Mouse (Mus musculus): ENCODE results near the gene Cbs.
"Not testable (repeated sequence)": the region's sequence is repeated elsewhere in the genome, so short reads cannot be mapped to it uniquely, and the experiment has no call there.

Cbs gene

DNA sequence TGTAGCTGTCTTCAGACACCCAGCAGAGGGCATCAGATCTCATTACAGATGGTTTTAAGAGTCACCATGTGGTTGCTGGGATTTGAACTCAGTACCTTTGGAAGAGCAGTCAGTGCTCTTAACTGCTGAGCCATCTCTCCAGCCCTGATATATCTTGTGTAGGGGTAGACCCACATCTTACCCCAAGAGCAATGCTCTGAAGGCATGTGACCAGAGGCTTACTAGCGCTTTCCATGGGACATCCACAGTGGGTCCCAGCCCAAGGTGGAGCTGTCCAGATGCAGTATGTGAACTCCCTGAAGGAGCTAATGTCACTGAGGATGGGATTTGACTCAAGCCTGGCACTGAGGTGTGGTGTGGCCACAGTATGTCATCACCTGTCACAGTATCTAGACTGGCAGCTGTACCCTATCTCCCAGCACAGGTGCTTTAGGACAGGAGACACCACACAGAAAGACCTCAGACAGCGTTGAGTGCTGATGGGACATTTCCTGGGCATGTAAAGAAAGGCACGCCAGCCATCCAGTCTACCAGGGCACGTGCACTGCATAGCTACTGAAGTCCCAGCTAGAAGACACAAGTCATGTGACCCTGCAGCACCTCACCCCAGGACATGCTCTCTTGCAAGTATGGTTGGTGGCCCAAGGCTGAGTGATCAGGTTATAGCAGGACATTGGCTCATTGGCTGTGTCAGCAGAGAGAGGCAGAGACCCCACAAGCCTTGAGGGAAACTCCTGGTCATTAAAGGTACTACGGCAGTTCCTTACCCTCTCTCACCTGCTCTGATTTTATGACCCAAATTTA lies 9.4 kb upstream of the Cbs start:
- CTCF ChIA-PET: no interaction called here

DNA sequence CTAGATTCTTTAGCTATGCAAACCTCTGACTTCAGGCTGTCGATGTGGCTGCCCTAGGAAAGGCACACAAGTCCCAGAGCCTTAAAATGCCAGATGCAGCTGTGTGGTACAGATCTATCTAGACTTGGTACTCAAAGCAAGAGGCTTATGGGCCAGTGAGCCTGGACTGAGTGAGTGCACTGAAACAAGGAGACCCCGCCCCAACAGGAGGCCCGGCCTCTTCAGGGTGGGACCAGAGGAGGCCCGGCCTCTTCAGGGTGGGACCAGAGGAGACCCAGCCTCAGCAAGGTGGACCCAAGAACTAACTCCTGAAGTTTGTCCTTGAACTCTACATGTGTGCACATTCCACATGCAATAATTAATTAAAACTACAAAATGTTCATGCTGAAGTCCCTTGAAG lies 5.9 kb upstream of the Cbs start:
- CTCF ChIA-PET: no interaction called here

DNA sequence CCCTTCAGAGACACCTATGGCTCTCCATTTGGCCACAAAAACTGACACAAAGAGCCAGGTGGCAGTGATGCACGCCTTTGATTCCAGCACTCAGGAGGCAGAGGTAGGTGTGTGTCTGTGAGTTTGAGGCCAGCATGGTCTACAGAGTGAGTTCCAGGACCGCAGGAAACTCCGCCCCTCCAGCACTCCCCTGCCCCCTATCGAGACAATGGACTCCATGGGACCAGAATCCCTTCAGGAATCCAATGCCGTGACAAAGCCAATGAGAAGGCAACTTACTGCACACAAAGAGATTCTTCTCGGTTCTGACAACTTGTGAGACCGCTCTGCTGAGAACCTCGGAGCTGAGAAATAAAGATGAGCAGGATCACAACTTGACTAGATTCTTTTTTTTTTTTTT lies 5.3 kb upstream of the Cbs start:
- CTCF ChIA-PET: no interaction called here

DNA sequence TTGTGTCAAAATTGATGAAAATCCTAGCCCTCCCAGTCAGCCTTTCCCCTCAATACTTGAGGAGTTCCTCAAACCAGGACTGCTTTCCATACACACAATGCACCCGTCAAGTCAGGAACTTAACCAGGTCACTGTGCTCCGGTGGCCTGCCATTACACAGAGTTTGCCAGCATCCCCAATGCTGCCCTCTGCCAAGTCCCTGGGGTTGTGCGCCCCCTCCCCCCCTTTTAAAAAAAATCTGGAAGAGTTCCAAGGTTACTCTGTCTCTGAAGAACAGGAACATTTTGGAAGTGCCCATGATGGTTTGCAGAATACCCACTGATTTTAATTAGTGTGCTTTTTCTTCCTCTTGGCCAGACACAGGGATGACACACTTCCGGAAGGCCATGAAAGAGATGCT lies 2.6 kb upstream of the Cbs start:
- CTCF ChIA-PET: no interaction called here

DNA sequence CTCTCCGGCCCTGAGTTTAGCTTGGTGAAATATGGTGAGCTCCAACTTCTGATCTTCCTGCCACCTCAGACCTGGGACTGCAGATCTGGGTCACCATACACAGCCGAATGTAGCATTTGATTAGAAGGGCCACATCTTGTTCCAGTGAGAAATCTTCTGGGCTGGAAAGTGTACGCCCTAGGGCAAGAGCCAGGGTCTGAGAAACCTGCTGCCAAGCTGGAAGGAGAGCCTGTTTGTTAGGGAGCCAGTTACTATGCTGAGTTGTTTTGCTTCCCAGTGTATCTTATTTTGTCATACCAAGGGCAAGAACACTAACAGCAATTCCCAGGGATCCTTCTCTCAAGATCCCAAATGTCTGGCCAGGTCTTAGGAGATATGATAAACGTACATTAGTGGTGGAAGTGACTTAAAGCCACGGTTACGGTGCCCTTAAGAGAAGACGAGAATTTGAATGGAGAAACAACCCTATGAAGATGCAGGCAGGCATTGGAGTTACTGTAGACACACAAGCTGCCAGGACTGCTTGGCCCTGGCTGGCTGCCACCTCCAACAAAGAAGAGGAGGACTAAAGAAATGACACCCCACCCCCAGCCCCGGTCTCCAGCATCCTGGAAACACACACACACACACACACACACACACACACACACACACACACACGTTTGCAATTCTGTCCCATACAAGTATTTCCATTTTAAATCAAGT lies 980 bp upstream of the Cbs start:
- CTCF ChIA-PET: no interaction called here

DNA sequence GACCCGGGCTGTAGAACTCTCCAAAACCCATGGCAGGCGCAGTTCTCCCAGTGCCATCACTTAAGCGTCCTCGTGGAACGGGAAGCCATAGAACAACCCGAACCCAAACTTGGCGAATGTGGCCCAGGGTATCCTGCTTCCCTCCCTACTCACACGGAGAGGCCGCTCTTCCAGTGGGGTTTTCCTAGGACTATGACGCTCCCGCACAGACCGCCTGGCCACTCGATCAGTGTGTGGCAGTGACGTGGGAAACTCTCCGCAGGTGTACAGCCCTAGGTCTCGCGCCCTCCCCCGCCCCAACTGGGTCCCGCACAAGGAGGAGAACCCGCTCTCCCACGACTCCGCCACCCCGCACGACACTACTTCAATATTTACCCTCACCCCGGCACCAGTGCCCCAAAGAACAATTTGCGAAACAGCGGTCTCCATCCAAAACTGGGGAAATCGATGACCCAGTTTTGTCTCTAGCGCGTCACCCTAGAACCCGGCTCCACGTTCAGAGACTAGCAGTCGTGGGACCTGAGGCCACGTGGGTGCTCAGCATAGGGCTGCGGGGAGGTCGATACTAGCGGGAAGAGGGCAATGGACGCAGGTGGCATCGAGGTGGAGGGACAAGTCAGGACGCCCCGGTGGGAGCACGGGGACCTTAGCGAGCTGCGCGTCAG lies 629 bp downstream of the Cbs start:
- CTCF ChIA-PET: no interaction called here

DNA sequence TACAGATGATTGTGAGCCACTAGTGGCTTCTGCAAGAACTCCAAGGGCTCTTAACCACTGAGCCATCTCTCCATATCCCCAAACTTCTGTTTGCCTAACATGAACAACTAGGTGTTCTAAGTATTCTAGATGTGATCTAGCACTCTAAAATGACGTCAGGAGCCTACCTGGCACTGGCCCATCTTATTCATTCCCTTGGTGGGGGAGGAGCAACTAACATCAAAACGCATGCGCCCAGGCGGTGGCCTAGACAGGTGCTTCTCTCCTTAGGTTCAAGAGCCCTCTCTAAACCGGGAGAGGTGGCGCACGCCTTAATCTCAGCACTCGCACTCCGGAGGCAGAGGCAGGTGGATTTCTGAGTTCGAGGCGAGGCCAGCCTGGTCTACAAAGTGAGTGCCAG lies 1.3 kb downstream of the Cbs start:
- CTCF ChIA-PET: no interaction called here

DNA sequence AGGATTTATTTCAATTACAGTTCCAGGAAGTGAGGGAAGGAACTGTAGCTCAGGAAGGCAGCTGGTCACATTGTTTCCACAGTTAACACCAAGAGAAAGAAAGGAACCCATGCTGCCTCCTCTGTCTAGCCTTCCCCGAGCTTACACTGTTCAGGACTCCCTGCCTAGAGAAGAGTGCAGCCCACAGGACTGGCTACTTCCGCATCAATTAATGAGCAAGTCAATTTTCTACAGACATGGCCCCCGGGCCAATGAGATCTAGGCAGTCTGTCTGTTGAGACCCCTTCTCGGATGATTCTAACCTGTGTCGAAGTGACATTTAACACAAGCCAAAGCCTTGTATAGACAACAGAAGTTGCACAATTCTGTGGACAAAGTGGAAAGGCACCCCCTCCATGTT lies 2.1 kb downstream of the Cbs start:
- CTCF ChIA-PET: no interaction called here

DNA sequence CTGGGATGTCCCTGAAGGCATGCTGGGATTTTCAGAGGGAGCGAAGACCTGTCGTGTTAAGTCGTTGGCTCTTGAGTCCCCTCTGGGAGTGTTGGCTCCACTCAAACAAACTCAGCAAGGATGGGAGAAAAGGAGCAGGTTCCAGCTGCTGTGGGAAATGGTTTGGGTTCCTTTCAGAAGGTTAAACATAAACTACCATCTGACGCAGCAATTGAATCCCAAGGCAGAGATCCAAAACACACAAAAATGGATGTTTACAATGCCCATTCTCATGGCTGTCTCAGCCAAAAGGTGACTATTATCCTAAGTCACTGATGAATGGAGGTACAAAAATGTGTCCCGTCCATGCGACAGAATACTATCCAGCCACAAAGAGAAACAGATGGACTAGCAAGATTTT lies 4.0 kb downstream of the Cbs start:
- CTCF ChIA-PET: no interaction called here

DNA sequence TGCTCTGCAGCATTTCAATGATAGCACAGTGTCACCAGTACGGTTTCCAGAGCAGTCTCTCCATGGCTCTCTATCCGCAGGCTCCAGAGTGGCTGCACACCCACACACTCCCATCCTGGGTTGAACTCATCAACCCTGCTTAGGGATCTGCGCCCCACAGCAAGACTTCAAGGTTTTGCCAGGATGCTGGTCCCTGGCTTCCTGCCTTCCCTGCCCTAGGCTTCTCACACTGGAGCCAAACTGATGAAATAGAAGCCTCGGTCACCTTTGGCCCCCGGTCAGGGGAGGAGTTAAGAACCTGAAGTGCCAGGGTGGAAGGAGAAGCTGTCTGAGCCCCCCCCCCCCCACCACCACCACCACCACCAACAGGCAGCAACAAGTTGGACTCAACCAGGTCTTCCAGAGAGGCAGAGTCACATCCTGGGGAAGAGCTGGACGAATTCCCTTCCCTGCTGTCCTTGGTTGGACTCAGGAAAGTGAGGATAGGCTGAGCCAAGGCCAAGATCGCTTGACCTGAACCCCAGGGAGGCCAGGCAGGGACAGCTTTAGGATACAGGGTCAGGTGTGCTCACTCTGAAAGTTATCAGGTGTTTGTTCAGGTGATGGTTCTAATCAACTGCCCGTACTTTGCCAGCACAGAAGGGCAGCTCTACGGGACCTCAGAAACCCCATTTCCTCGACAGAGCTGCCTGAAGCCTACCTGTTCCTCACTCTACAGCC lies 5.8 kb downstream of the Cbs start:
- CTCF ChIA-PET: no interaction called here

DNA sequence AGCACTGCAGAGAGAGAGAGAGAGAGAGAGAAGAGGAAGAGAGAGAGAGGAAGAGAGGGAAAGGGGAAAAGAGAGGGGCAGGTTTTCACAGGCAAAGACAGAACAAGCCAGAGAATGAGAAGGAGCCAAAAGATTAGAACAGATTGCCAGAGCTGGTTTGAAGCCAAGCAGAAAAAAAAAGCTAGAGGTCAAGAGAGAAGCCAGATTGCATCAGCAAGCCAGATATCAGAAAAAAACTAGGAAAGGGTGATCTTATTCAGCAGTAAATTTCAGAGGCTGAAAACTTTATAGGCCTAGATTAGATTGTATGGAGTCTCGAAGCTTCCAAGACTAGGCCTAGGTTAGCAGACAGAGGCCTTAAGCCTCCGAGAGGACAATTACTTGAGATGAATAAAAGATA lies 9.1 kb downstream of the Cbs start:
- CTCF ChIA-PET: interaction anchor here (0.6 kb wide), 1 partner anchor 399 kb away, joined by 3 read pairs; no protein-coding TSS in a partner anchor

DNA sequence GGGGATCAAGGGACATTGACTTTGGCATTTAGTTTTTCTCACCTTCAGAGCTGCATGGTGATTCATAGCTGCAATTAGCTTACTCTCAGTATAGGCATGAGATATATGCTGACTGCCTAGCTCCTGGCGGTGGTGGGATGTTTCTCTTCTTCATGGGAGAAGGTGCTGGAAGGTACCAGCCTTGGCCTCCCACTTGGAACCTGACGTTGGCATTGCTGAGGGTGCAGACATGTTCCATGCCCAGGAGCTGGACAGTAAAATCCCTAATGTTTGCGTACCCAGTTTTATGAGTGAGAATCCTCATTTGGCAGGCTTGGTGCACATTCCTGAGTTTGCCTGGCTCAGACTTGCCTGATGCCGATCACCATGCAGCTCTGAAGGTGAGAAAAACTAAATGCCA lies 13.9 kb downstream of the Cbs start:
- CTCF ChIA-PET: interaction anchor here (0.7 kb wide), 1 partner anchor 17 kb away, joined by 4 read pairs; no protein-coding TSS in a partner anchor

DNA sequence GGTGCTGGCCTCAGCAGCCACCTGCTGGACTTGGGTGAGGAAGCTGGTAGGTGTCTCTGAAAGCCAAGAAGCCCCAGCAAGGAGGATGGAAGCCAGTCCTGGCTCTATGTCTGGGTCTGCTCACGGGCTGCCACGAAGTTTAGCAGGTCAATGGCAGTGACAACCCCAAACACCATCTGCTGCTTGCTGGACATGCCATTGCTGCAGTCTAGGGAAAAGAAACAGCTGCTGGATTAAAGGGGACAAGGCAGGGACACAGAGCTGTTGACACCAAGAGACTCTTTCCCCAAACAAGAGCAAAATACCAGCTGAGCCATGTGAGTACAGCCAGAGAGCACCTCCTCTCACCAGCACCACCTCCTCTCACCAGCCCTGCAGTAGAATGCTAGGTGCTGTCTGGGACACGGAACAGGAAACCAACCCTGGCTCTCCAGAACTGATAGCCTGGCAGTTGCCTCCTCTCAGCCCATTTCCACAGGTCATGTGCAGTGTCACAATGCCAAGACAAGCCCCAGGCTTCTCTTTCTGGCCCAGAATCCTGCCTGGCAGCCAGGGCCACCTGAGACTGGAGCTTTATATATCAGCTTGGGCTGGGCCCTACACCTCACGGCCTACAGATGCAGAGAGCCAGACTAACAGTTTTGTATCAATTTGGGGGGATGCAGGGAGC lies 23.8 kb downstream of the Cbs start:
- CTCF ChIA-PET: no interaction called here

DNA sequence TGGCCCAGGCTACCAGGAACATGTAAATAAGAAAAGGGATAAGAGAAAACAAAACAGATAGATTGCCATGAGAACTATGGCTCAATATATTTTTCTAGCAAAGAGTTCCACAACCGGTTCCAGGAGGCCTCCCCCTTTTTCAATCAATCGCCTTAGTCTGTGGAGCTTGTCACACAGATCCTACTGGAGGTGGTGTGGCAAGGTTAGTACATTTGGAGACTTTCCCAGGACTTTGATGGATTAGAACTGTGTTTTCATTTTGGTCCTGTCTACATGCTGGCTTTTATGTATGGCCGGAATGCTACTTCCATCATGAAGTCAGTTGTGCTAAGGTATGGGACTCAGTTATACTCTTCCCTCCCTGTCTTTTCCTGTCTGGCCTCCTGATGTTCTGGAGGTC lies 27.1 kb downstream of the Cbs start:
- CTCF ChIA-PET: no interaction called here

DNA sequence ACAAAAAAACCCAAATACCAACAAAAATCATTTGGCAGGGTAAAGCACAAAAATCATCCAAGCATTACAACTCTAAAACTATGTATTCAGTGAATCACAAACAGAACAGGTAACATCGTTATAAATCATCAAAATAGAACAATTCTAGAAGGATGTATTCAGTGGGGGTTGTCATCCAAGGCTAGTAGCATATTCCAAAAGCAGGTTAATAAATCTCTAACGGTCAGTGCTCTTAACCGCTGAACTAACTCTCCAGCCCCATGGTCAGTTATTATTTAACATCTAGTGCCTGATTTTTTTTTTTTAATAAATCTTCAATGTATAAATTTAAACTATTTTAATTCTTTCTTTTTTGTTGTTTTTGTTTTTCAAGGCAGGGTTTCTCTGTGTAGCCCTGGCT lies 27.9 kb downstream of the Cbs start:
- CTCF ChIA-PET: not testable (repeated sequence)

DNA sequence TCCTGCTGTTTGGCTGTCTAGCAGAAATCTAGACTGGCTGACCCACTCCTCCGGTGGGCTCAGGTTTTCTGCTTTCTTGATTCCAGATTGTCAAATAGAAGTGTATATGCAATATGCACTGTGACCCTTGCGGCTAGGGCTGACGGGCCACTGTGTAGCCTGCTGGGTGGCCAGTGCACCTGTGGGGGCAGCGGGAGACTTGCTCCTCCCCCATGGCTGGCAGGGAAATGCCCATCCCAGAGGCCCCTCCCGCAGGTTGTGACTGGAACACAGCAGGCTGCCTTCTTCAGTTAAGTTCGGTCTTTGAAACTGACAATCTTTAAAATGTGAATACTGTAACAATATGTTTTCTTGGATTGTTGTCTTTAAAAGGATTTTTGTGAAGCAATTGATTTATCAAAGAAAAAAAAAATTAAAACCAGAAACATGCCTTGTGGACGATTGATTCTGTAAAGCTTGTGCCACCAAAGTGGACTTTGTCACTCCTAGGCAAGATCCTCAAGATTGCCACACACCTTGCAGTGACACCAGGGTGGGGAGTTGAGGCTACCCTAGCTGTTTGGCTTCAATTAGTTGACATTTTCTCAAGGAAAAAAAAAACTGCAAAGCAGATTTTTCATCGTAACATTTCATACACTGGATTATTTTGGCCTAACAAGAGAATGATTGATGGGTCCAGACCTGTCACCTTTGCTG lies 29.6 kb downstream of the Cbs start:
- CTCF ChIA-PET: no interaction called here

DNA sequence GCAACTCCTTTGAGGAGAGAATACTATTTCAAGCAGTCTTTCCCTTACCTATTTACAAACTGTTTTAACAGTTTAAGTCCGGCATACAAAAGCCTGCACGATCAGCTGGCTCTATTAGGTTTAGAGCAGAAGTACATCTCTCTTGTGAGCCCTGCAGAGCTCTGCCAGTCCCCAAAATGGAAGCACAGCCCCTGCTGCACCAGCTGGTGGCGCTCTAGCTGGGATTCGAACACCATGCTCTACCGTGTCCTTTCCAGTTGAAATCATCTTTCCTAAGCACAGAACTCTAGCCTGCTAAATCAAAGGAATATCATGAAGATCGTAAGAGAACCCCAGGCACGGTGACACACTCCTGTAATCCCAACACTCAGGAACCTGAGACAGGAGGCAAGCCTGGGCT lies 30.6 kb downstream of the Cbs start:
- CTCF ChIA-PET: no interaction called here

DNA sequence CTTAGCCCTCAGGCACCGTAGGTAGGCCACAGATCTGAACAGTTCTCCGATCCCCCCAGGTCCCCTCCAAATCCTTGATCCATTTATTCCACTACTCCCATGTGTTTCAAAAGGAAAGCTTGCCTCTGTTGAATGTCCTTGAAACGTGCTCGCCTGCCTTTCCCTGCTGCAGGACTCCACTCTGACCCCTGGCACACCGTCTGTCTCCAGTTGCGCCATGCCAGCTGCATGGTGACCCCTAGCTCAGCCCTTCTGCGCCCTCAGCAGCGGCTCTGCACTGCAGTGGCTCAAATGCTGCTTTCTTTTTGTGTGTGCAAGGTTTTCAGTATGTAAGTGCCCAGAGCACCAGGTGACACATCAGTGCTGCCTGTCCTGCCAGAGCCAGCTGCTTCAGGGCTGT lies 38.4 kb downstream of the Cbs start:
- CTCF ChIA-PET: no interaction called here

DNA sequence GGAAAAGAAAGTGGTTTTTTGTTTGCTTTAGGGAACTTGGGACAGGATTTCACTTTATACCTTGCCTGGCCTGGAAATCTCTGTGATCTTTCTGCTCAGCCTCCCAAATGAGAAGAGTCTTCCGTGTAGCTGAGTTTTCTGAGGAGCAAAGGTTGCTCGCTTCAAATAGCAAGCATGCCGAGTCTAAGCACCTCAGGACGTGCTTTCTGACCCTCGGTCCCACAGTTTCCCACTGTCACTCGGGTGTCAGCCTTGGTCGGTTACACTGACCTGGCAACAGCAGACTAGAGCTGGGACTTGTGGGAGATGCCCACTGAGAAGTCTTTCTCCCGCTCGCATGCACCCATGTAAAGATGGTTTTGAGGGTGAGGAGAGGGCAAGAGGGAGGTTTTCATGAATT lies 39.1 kb downstream of the Cbs start:
- CTCF ChIA-PET: no interaction called here

DNA sequence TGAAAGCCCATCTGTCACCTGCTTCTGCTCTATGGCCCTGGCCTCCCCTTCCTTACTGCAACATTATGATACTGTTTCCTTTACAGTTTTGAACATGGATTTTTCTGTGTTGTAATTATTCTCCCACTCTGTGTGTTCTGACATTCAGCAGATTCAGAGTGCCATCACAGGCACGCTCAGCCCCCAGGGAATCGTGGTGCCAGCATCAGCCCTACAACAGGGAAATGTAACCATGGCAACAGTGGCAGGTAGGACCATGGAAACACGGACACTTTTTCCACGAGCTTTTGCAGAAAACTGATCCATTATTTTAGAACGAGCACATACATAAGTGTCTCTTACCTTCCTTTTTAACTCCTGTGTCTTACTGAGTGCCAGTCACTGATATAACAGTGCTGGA lies 42.0 kb downstream of the Cbs start:
- CTCF ChIA-PET: no interaction called here

DNA sequence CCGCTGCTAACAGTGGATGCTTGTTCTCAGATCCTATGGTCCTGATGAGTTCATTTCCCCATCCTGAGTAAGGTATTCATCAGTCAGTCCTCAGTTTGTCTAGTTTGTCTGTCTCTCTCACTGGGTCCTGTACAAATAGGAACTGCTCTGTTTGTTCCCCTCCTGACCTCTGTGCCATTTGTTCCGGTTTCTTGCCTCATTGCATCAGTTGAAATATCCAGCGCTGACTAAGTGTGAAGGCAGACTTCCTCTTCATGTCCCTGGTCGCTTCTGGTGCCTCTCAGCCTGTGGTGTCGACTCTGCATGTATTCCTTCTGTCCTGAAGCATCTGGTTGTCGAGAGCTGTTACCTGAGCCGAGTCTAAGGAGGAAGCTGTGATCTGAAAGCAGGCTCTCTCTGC lies 42.4 kb downstream of the Cbs start:
- CTCF ChIA-PET: no interaction called here

DNA sequence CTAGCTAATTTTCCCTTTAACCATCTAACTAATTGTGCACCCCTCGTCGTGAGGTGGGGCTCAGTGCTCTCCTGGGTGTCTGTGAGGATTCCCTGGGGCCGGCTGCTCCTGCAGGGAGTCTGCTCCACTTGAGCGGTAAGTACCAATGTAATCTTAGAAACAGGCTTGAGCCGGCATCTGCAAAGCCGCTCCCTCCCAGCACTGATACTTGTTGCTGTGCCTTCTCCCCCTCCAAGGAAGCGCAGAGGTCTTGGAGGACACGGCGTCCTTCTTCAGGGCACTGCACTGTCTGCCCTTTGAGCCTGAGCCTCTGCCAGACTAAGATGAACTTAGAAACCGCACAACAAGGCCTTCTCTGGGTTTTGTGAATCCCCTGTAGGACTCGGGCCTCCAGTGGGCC lies 46.2 kb downstream of the Cbs start:
- CTCF ChIA-PET: no interaction called here
